Mouse (Mus musculus): ENCODE data around the gene Sub1.

Sub1 gene

DNA sequence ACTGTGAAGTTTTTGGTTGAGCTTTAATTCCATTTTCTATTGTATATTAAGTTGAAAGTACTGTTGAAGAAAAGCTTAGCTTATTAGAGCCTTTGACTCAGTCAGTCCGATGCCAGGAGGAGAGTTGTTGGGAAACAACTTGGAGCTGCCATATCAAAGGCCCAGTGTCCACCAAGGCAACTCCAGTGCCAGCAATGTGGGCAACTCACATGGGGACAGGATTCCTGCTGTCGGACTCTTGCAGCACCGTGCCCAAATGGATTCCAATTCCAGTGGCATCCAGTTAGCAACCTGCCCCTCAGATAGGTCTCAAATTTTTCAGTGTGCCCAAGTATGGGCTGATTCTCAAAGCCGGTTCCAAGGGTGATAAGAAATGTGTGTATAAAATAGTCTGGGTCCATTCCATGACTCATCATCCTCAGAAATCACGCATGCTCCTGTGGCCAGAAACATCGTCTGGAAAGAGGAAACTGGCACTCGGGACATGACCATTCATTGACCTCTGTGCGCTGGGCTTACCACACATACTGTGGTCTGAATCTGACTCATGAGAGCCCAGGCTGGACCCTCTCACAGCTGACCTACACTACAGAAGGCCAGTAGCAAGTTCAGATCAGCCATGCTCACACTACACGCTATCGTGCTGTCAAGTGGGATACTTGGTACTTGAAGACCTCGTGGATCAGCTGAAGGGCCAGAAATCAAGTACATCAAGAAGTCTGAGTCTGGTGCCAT, 32.8 kb downstream of the Sub1 start:
- no peak for DNase-seq

DNA sequence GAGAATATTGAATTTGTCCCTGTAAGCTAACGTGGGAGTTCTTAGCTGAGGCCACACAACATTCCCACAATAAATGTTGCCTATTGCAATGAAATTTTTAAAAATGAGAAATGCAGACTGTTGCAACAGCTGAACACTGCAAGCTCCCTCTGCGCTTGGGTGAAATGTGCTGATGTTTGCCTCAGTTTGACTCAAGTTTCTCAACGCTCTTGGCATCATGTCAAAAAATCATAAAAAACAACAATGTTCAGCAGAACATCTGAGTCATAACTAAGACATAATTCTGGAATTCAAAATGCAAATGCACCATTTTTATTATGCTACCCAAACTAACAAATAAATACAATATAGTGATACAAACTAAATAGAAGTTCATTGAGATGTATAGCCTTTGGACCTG, 37.1 kb downstream of the Sub1 start:
- DNase-seq: no peak

DNA sequence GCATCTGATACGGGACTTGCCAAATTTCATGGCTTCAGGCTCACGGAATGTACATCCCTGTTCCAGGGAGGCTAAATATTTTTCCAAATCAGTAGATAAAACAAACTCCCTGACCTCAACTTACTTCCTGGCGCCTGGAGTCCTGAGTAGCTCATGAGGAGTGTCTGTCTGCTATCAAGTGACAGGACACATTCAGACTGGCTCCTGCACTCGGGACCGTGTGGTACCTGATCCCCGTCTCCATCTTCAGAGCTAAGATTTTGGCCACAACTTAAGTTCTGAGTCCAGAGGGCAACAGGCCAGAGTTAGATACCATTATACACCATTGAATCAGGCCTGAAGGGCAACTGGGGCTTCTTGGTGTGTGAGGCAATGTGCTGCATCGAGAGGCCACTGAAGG, 40.7 kb downstream of the Sub1 start:
- no peak for DNase-seq

DNA sequence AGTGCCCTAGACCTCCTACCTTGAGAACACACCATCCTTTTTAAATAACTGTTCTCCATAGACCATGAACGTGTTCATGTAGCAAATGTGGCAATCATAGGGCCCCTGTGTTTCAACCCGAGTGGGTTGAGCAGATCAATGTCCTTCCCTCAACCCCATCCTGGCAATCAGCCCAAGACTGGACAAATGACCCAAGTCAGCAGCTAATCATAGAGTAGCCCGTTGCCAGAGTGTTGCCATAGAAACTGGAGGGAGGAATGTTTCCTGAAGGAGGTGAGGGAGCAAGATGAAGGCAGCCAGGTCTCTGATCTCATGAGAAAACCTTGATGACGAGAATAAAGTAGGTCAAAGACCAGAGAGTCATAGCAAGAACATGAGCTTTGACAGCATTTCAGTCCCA, 42.6 kb downstream of the Sub1 start:
- no peak for DNase-seq

DNA sequence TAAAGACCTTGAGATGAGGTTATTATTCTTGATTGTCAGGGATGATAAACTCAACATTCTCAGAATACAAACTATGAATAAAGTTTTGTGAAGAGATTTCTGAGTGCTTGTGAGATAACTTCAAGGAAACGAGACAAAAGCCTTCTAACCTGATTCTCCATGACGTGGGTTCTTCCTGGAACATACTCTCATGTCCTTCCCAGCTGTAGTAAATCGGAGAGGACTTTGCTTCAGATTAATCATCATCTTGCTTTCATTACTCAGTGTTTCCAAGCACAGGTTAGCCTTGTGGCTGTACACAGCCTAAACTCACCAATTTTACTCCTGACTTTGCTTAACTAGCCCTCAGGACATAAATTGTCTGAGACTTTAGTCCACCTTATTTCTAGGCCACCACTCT, 44.6 kb downstream of the Sub1 start:
- no peak for DNase-seq

DNA sequence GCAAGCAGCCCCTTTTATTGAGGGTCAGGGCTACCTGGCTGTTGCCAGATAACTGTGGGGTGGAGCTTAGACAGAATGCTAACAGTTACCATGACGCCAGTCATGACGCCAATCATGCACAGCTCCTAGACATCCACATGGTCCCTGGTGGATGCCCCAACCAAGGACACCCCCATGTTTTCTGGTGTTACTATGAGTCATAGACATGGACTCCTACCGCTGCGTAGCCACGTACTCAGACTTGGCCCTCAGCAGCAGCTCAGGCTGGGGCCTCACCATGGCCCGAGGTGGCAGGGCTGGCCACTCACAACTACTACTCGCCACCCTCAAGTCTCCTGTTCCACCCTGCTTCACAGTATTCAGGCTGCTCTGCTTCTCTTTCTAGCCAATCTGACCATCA, 45.6 kb downstream of the Sub1 start:
- DNase-seq: no peak

DNA sequence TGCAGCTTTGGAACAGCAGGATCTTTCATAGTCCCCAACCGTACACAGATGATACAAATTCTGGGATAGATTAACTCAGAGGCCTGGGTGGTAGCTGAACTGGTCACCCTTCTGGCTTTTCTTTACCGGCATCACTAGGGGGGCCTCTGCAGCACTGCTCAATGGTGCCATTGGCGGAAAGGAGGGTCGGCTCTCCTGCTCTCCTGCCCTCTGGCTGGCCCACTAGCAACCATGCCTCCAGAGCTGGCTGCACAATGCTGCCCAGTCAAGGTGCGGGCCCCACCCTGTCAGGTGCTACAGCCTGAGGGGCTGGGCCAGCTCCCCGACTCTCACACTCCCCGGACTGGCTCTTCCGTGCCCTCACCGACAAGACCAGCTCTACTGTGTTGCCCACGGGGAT, 46.6 kb downstream of the Sub1 start:
- DNase-seq: no peak

DNA sequence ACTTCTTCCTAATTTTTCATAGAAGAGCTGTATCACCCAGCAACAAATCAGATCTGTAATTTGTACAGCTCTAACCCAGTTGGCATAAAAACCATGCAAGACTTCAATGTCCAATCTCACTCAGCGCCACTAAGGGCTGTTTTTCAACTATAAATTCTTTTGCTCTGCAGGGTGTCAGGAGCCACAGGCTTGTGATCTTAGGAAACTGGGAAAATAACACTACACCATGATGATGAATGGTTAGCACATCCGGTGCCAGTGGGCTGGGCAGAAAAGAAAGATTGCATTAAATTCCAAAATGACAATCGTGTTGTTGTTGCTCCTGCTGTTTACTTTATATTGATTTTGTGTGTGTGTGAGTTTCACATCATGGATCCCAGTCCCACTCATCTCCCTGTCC, 47.3 kb downstream of the Sub1 start:
- no peak for DNase-seq

DNA sequence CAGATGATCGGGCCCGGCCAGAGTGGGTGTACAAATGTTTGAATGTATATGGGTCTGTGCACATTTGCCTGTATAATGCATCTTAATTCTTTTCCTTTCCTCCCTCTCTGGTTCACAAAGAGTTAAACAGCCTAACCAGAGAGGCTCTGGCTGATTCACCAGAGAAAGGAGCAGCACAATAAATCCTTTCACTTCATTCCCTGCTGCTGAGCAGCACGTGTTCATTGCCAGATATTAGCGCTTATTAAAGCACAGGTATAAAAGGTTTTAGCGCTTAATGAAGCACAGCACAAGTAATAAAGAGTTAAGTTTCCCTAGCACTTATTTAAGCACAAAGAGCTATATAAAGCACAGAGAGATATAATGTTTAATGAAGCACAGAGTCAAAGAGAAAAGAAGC, 55.9 kb downstream of the Sub1 start:
- DNase-seq: no peak

All from kidney, postnatal 10 days (tissue).